Mouse (Mus musculus) heart, embryonic 14.5 days (tissue): Measurements from ENCODE around the gene Foxe3. TPM values are rescaled to one million over a fixed set of nuclear protein-coding genes. Genes with fewer than 3 reads are reported as not detected.

Experiments
- ATAC-seq: fragments of 200-750 bp; cut with Nextera tagmentation; 2 replicates; pipeline ENCODE4 v1.8.0; 2017; ENCODE audit warnings: low read depth, moderate TSS enrichment; ENCODE audit not compliant: insufficient number of reproducible peaks, insufficient read depth, low FRiP score
- H3K27ac ChIP-seq, 2 experiments: fragments of 200-500 bp in 1 of 2; fragments of 300-500 bp in 1 of 2; sonication (generic) in 1 of 2; replicated peaks in 1 of 2; 2 replicates each; pipeline ENCODE4 v1.5.1; 2012 to 2014; ENCODE audit warnings: low read depth in 2 of 2, low read length in 2 of 2, control low read depth in 1 of 2, mild to moderate bottlenecking in 1 of 2, mixed read lengths in 1 of 2; ENCODE audit not compliant: control insufficient read depth in 1 of 2, insufficient read depth in 1 of 2
- H3K27me3 ChIP-seq: fragments of 300-500 bp; sonication (generic); 2 replicates; pipeline ENCODE4 v1.6.1; 2014; ENCODE audit warnings: mild to moderate bottlenecking, low read length, control low read depth; ENCODE audit not compliant: control insufficient read depth, insufficient read depth
- H3K36me3 ChIP-seq: fragments of 300-500 bp; sonication (generic); 2 replicates; pipeline ENCODE4 v1.6.1; 2014; ENCODE audit warnings: mild to moderate bottlenecking, control low read depth, low read length, mixed read lengths; ENCODE audit not compliant: control insufficient read depth, insufficient read depth
- H3K4me1 ChIP-seq, 2 experiments: fragments of 200-500 bp in 1 of 2; fragments of 300-500 bp in 1 of 2; sonication (generic) in 1 of 2; 2 replicates each; pipeline ENCODE4 v1.6.1; 2012 to 2014; ENCODE audit warnings: low read length in 2 of 2, control low read depth in 1 of 2, mixed read lengths in 1 of 2; ENCODE audit not compliant: control insufficient read depth in 2 of 2, insufficient read depth in 2 of 2
- H3K4me2 ChIP-seq: fragments of 300-500 bp; sonication (generic); 2 replicates; pipeline ENCODE4 v1.6.1; 2014; ENCODE audit warnings: mild to moderate bottlenecking, low read length
- H3K4me3 ChIP-seq, 2 experiments: fragments of 200-500 bp in 1 of 2; fragments of 300-500 bp in 1 of 2; sonication (generic) in 1 of 2; 2 replicates each; pipeline ENCODE4 v1.5.1; 2012 to 2014; ENCODE audit warnings: low read length in 2 of 2, mild to moderate bottlenecking in 2 of 2, control low read depth in 1 of 2, low read depth in 1 of 2, moderate library complexity in 1 of 2; ENCODE audit not compliant: control insufficient read depth in 1 of 2, insufficient read depth in 1 of 2
- H3K9ac ChIP-seq: fragments of 300-500 bp; sonication (generic); 2 replicates; pipeline ENCODE4 v1.6.1; 2014; ENCODE audit warnings: mild to moderate bottlenecking, low read length
- H3K9me3 ChIP-seq: fragments of 300-500 bp; sonication (generic); 2 replicates; pipeline ENCODE4 v1.6.1; 2016; ENCODE audit warnings: low read length, control low read depth; ENCODE audit not compliant: control insufficient read depth
- WGBS: fragments of 180-500 bp; shearing (Covaris S2); extraction: QIAGEN DNeasy Blood & Tissue Kit; methylation state at CpG from one replicate; pipeline ENCODE4 v1.1.7; 2014; 5-methylcytosine and 5-hydroxymethylcytosine counted together
- polyA plus RNA-seq: library from polyadenylated mRNA; unstranded; fragments of >200 nt; fragmentation: Nextera tagmentation; extraction: Ambion mirVana; gene quantifications from 2 replicates; pipeline ENCODE4 v1.2.1, GENCODE M21; 2014

Gene Foxe3
- polyA plus RNA-seq, 1 experiment from 2014 or later: not detected

GRCm38 (mm10) chr4:114938248-114938647 lies 12.4 kb upstream of the Foxe3 start:
- no peak overlapping the region for H3K27ac ChIP-seq
- no peaks in the 10 kb centered on the region for H3K9me3 ChIP-seq
- H3K4me3 ChIP-seq: no peak overlapping the region
- ATAC-seq: no peak
- H3K9ac ChIP-seq: no peak overlapping the region
- H3K36me3 ChIP-seq: no peaks in the 10 kb centered on the region
- WGBS: 44% methylated on average over 3 of the region's 3 CpGs
- H3K4me2 ChIP-seq: no peak overlapping the region
- H3K27me3 ChIP-seq: peaks cover 29% of the 10 kb centered on the region
- no peaks in the 10 kb centered on the region for H3K4me1 ChIP-seq

- ATAC-seq: no peak
- Histone ChIP-seq H3K4me3 (no peak overlapping the region), H3K27me3 (peaks cover 35% of the 10 kb centered on the region), H3K4me1 (no peaks in the 10 kb centered on the region), H3K9me3 (no peaks in the 10 kb centered on the region), H3K27ac (no peak overlapping the region), H3K4me2 (no peak overlapping the region), H3K9ac (no peak overlapping the region), H3K36me3 (no peaks in the 10 kb centered on the region)
- 51% methylated on average over 4 of the region's 4 CpGs for WGBS
Measured at GRCm38 (mm10) chr4:114937459-114938047, 11.7 kb upstream of the Foxe3 start.

- WGBS: 81% methylated on average over 6 of the region's 6 CpGs
- ATAC-seq: no peak
- H3K9me3 ChIP-seq: no peaks in the 10 kb centered on the region
Measured at GRCm38 (mm10) chr4:114934188-114934587, 8.4 kb upstream of the Foxe3 start.

GRCm38 (mm10) chr4:114932747-114933146 lies 6.9 kb upstream of the Foxe3 start:
- H3K4me3 ChIP-seq: no peak overlapping the region
- no peak overlapping the region for H3K27ac ChIP-seq
- H3K9ac ChIP-seq: no peak overlapping the region
- H3K36me3 ChIP-seq: no peaks in the 10 kb centered on the region
- H3K9me3 ChIP-seq: no peaks in the 10 kb centered on the region
- 81% methylated on average over 4 of the region's 4 CpGs for WGBS
- H3K4me2 ChIP-seq: no peak overlapping the region
- no peaks in the 10 kb centered on the region for H3K4me1 ChIP-seq
- H3K27me3 ChIP-seq: peaks cover 56% of the 10 kb centered on the region
- no peak for ATAC-seq

More at GRCm38 (mm10) chr4:114934188-114934587, 8.4 kb upstream of the Foxe3 start:
- H3K4me3 ChIP-seq: no peak overlapping the region
- H3K4me1 ChIP-seq: no peaks in the 10 kb centered on the region
- H3K27me3 ChIP-seq: peaks cover 50% of the 10 kb centered on the region
- H3K36me3 ChIP-seq: no peaks in the 10 kb centered on the region
- H3K27ac ChIP-seq: no peak overlapping the region
- no peak overlapping the region for H3K9ac ChIP-seq
- no peak overlapping the region for H3K4me2 ChIP-seq

GRCm38 (mm10) chr4:114929155-114929554 lies 3.3 kb upstream of the Foxe3 start:
- Histone ChIP-seq H3K4me2 (no peak overlapping the region), H3K9me3 (no peaks in the 10 kb centered on the region), H3K27me3 (peaks cover 84% of the 10 kb centered on the region), H3K36me3 (no peaks in the 10 kb centered on the region), H3K27ac (no peak overlapping the region), H3K9ac (no peak overlapping the region), H3K4me1 (peaks cover 0 to 11% of the 10 kb centered on the region in 2 experiments; a peak in 2 of 4 replicates), H3K4me3 (no peak overlapping the region)
- 48% methylated on average over 15 of the region's 15 CpGs for WGBS
- ATAC-seq: no peak

GRCm38 (mm10) chr4:114924971-114925916 lies 569 bp downstream of the Foxe3 start:
- H3K9me3 ChIP-seq: no peaks in the 10 kb centered on the region
- no peak overlapping the region for H3K27ac ChIP-seq
- peaks cover 0 to 11% of the 10 kb centered on the region in 2 experiments; a peak in 2 of 4 replicates for H3K4me1 ChIP-seq
- H3K9ac ChIP-seq: no peak overlapping the region
- H3K36me3 ChIP-seq: no peaks in the 10 kb centered on the region
- peaks cover 91% of the 10 kb centered on the region for H3K27me3 ChIP-seq
- peak overlapping the region; percentile 20 to 40 for H3K4me3 ChIP-seq
- H3K4me2 ChIP-seq: peak overlapping the region; percentile 74
- ATAC-seq: no peak
- under 1% methylated on average over 122 of the region's 125 CpGs for WGBS

- Histone ChIP-seq H3K4me2 (no peak overlapping the region), H3K36me3 (no peaks in the 10 kb centered on the region), H3K4me3 (no peak overlapping the region), H3K27ac (no peak overlapping the region), H3K9me3 (no peaks in the 10 kb centered on the region), H3K9ac (no peak overlapping the region), H3K27me3 (peaks cover 83% of the 10 kb centered on the region), H3K4me1 (peaks cover 0 to 3% of the 10 kb centered on the region in 2 experiments; a peak in 1 of 4 replicates)
- ATAC-seq: no peak
- WGBS: 43% methylated on average over 2 of the region's 2 CpGs
Measured at GRCm38 (mm10) chr4:114917091-114917490, 8.7 kb downstream of the Foxe3 start.
